Mouse (Mus musculus) B cell, adult 67 days (primary cell): Measurements from ENCODE around the gene Zfp462. TPM values are rescaled to one million over a fixed set of nuclear protein-coding genes. Genes with fewer than 3 reads are reported as not detected.

Experiments
- total RNA-seq, 2 experiments: library from RNA; stranded (reverse); gene quantifications; 4 replicates each; pipeline ENCODE4 v1.2.4; 2023

The Zfp462 gene
- total RNA-seq = not detected

GRCm38 (mm10) chr4:54944921-54945430 lies at the start of gene Zfp462:
TSS of gene Zfp462 (plus strand) at chr4:54945048.

